Mouse (Mus musculus): Measurements from ENCODE around the gene Gbp4.

GRCm38 (mm10) chr5:105156582-105156981 lies 17.2 kb upstream of the Gbp4 start:
- TF ChIP-seq CTCF (IDR thresholded peaks at IDR 0.05; ENCODE audit: low read depth) (no peak), EP300 (IDR thresholded peaks at IDR 0.05; ENCODE audit: low read depth) (no peak)

Data from liver, postnatal 0 days (tissue).